Mouse (Mus musculus) frontal cortex, adult (tissue): ENCODE results near the gene Gtdc1.

Source experiments
- ATAC-seq: cut with Nextera tagmentation; 2 replicates; pipeline ENCODE4 v1.9.2; 2017; ENCODE audit warnings: mild to moderate bottlenecking, moderate library complexity, mixed read lengths; ENCODE audit not compliant: low TSS enrichment

The Gtdc1 gene

DNA sequence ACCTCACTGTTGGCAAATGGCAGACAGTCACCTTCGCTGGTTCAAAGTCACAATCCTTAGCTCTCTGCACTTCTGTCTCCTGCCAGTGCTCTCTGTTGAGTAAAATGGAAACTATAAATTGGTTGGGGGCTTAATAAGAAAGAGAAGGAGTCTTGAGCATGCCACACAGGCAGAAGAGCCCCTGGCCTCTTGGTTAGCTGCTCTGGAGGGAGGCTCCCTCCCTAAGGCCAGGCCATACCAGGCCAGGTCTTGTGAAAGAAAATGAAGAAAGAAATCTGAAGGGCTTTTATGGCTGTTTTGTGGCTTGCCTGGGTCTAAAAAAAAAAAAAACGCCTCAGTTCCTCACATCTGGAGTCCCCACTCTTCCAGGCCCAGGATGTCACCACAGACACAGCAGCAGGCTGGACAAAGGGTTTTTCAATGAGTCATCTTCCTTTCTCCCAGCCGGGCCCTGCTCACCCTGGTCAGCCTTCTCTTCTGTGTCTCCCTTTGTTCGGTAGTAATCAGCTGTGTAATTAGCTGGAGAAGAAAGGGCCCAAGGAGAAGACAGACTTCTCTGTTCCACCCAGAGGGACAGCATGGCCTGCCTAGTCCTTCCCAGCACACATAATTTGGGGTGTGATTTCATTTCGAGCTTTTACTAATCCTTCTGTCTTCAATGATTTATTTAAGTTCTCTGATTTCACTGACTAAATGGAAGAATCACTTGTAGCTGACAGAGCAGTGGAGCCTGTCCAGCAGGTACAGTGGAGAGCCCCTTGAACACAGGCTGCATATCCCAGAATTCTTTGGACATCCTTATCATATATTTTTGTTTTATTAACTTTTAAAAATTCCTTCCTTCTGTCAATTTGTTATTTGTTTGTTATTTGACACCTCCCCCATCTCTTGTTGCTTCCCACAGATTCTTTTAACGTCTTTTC lies 401.1 kb downstream of the Gtdc1 start:
- ATAC-seq: peak; percentile 92

DNA sequence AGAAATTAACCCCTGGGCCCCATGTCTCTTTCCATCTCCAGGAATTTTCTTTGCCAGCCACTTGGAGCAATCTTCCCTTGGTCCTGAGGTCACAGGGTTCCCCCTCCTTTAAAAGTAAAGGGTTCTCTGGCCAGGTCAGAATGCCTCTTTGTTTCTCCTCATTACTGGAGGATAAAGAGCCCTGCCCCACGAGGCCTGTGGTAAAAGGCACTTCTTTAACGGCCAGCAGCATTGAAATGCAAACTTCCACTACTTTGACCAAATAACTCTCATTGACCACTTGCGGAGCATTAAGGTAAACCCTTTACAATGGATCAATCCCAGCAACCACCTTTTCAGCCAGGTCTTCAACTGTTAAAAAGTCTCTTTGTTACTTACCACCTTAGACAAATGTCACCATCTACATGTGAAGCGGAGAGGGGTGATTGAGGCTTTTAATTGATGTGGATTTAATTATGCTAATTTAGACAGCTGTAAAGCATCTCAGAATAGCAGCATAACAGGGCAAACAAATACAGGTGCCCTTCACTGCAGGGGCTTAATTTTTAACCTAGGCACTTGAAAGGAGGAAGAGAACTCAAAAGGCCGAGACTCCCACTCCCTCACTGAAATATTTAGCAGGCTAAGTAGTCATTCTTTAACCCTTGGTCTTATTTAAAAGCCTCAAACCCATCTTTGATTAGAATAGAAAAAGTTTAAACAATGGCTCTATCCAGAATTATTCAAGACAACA lies 402.1 kb downstream of the Gtdc1 start:
- ATAC-seq: no peak

DNA sequence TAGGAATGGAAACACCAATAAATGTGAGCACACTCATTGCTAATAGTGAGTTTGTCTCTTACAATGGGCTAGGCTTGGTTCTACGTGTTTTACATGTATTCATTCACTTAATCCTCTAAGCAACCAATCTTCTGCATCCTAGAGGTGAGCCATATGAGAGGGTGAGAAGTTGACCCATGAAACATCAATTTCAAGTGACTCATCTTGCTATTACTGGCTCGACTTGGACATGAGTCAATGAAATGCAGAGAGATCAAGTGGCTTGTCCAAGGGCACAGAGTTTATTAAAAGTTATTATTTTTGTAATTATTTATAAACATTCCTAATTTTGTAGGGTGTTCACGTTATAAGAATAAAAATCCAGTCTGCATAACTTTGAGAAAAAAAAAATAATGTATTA lies 408.2 kb downstream of the Gtdc1 start:
- ATAC-seq: no peak

DNA sequence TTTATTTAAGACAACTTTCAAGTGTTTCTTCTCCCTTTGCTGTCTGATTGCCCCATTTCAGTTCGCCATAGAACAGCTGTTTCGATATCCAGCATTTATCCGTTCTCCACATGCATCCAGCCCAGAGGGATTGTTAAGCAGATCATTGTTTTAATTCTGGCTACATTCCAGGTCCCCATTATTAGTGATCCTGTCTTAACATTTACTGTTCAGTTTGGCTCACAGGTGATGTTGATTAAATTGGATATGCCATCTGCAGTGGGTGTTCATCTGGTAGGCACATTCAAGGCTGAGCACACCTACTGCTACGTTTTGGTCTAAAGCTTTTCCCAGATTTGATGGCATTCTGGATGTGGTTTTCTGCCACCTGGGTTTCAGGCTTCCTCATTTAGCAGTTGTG lies 409.4 kb downstream of the Gtdc1 start:
- ATAC-seq: no peak
